Mouse (Mus musculus) left cerebral cortex, postnatal 25 days (tissue): Measurements from ENCODE around the gene Eif3j1. TPM values are rescaled to one million over a fixed set of nuclear protein-coding genes. Genes with fewer than 3 reads are reported as not detected.
"Not testable (repeated sequence)": the region's sequence is repeated elsewhere in the genome, so short reads cannot be mapped to it uniquely, and the experiment has no call there.

Experiments
- DNase-seq, 2 experiments: peaks; one replicate each; pipeline ENCODE4 v3.0.0; 2022; ENCODE audit warnings: low spot score in 2 of 2, mixed read lengths in 1 of 2
- intact Hi-C: fragments of 180-260 bp; cut with DNase I; formaldehyde crosslinking; loops from one replicate; pipeline ENCODE4 v1.15.1; 2025
- microRNA-seq, 2 experiments: library from miRNA; unstranded; fragments of <30 nt; microRNA quantifications; one replicate each; pipeline ENCODE4 v1.2.0; 2022
- total RNA-seq, 2 experiments: library from RNA; stranded (reverse); gene quantifications; 2 replicates each; pipeline ENCODE4 v1.2.3; 2021

The Eif3j1 gene
- total RNA-seq, 2 experiments from 2014 or later, result 19.3 to 20.5 TPM

DNA sequence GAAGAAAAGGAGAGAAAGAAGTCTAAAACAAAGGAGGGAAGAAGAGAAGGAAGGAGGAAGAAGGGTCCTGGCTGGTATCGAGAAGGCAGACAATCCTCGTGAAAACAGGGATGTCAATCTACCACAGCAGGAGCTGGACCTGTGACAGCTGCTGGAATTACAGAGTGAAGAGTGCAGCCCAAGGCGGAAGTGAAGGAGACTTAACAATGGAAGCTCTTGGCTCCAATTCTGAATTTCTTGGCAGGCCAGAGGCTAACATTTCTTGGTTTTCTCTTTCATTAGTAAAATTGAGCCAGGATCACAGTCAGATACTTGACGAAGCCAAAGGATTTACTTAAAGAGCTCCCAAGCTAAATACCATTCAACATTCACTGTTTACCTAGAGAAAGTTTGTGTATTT, 58.1 kb downstream of the Eif3j1 start:
- no peak for DNase-seq
- intact Hi-C loops, result no loop called here

- DNase-seq, result no peak
- intact Hi-C loops, result no loop called here
Observed at GRCm38 (mm10) chr2:122093844-122094243, 65.5 kb downstream of the Eif3j1 start.

DNA sequence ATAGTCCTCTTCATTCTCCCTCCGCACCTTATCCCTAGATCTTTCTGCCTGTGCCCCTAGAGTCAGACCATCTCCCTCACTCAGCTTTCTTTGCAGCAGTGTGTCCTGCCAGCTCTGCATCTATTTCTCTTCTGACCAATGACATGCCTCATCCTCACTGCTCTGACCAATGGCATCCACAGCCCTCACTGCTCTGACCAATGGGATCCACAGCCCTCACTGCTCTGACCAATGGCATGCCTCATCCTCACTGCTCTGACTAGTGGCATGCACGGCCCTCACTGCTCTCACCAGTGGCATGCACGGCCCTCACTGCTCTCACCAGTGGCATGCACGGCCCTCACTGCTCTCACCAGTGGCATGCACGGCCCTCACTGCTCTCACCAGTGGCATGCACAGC, 69.3 kb downstream of the Eif3j1 start:
- intact Hi-C loops, DNase-seq: not testable (repeated sequence)

DNA sequence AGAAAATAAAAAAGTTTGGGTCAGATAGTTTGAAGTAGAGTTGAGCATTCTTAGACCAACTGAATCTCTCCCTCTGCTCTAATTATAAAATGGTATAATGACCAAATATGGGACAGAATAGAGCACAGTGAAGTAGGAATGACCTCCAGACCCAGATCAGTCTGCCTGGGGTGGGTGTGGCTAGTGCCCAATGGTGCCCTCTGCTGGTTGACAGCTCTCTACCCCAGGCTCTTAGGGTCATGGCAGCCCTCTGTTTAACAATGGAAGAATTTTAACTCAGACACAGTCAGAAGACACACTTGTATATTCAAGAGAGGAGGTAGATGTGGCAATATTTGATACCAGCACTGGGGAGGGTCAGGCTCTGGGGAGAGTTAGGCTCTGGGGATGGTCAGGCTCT, 73.7 kb downstream of the Eif3j1 start:
- DNase-seq, result no peak
- intact Hi-C loops, result no loop called here

Small RNAs within 50 kb of the gene (microRNA-seq; reads per million reads assigned to microRNA genes)
- 0.34 to 0.50 reads per million in 2 experiments for gene Gm47314

Other genes starting within 250 kb of the Eif3j1 start
- 10 to 100 TPM; 46.4 to 51.6 TPM for gene Frmd5, start 221.5 kb upstream of the Eif3j1 start, total RNA-seq
- 100 to 1,000 TPM; 113 to 119 TPM for gene Casc4, start 161.6 kb upstream of the Eif3j1 start, total RNA-seq
- 10 to 100 TPM; 35.9 to 38.3 TPM for gene Ctdspl2, start 72.5 kb upstream of the Eif3j1 start, total RNA-seq
- gene Mageb3, start 72.5 kb upstream of the Eif3j1 start, total RNA-seq, result under 1 TPM in 1 of 2 experiments, not detected in 1; 0.18 TPM
- 10 to 100 TPM; 14.9 to 16.6 TPM for gene Spg11, start 89.8 kb downstream of the Eif3j1 start, total RNA-seq
- 100 to 1,000 TPM; 104 to 107 TPM for gene B2m, start 119.1 kb downstream of the Eif3j1 start, total RNA-seq
- not detected for gene Trim69, start 132.2 kb downstream of the Eif3j1 start, total RNA-seq
- gene Patl2, start 157.6 kb downstream of the Eif3j1 start, total RNA-seq, result not detected
- gene Terb2, start 157.7 kb downstream of the Eif3j1 start, total RNA-seq, result not detected
- gene Sord, start 206.2 kb downstream of the Eif3j1 start, total RNA-seq, result 10 to 100 TPM; 14.8 to 14.9 TPM